Mouse (Mus musculus) liver, embryonic 14.5 days (tissue): ENCODE results near the gene Rapgefl1. TPM values are rescaled to one million over a fixed set of nuclear protein-coding genes. Genes with fewer than 3 reads are reported as not detected.

Experiments
- ATAC-seq: fragments of 200-750 bp; cut with Nextera tagmentation; 2 replicates; pipeline ENCODE4 v1.8.0; 2017; ENCODE audit warnings: moderate number of reproducible peaks, mild to moderate bottlenecking, moderate library complexity; ENCODE audit not compliant: insufficient read depth
- DNase-seq, 3 experiments: peaks; one replicate each; pipeline ENCODE4 v3.0.0-alpha.2; 2012 to 2013; ENCODE audit warnings: low read depth in 3 of 3, low spot score in 3 of 3
- H3K27ac ChIP-seq: fragments of 300-500 bp; sonication (generic); 2 replicates; pipeline ENCODE4 v1.5.1; 2014; ENCODE audit warnings: moderate library complexity, mild to moderate bottlenecking, control low read depth, inconsistent platforms
- H3K27me3 ChIP-seq: fragments of 300-500 bp; sonication (generic); 2 replicates; pipeline ENCODE4 v1.6.1; 2014; ENCODE audit warnings: mild to moderate bottlenecking, low read length, moderate library complexity; ENCODE audit not compliant: control insufficient read depth, insufficient read depth
- H3K36me3 ChIP-seq: fragments of 300-500 bp; sonication (generic); replicated peaks from 2 replicates; pipeline ENCODE4 v1.6.1; 2014; ENCODE audit warnings: low read depth; ENCODE audit not compliant: control insufficient read depth, insufficient read depth
- H3K4me1 ChIP-seq, 2 experiments: fragments of 200-500 bp in 1 of 2; fragments of 300-500 bp in 1 of 2; sonication (generic) in 1 of 2; replicated peaks; 2 replicates each; pipeline ENCODE4 v1.6.1; 2012 to 2014; ENCODE audit warnings: antibody characterized with exemption in 1 of 2, inconsistent platforms in 1 of 2, low read length in 1 of 2; ENCODE audit not compliant: control insufficient read depth in 2 of 2, insufficient read depth in 2 of 2
- H3K4me2 ChIP-seq: fragments of 300-500 bp; sonication (generic); 2 replicates; pipeline ENCODE4 v1.6.1; 2014; ENCODE audit warnings: low read depth, mild to moderate bottlenecking, control low read depth, moderate library complexity
- H3K4me3 ChIP-seq, 2 experiments: fragments of 200-500 bp in 1 of 2; fragments of 300-500 bp in 1 of 2; sonication (generic) in 1 of 2; 2 replicates each; pipeline ENCODE4 v1.5.1; 2012 to 2014; ENCODE audit warnings: low read depth in 2 of 2, low read length in 2 of 2, mild to moderate bottlenecking in 2 of 2, control low read depth in 1 of 2, inconsistent platforms in 1 of 2, moderate library complexity in 1 of 2; ENCODE audit not compliant: insufficient read depth in 1 of 2
- H3K9ac ChIP-seq: fragments of 300-500 bp; sonication (generic); replicated peaks from 2 replicates; pipeline ENCODE4 v1.6.1; 2014; ENCODE audit warnings: mild to moderate bottlenecking, control low read depth, moderate library complexity
- H3K9me3 ChIP-seq: fragments of 300-500 bp; sonication (generic); 2 replicates; pipeline ENCODE4 v1.6.1; 2016; ENCODE audit warnings: low read length, mixed read lengths; ENCODE audit not compliant: control insufficient read depth
- CTCF ChIP-seq: IDR thresholded peaks from 2 replicates; pipeline ENCODE4 v1.5.1; 2016; ENCODE audit warnings: antibody characterized with exemption, low read depth, control low read depth
- EP300 ChIP-seq: IDR thresholded peaks from 2 replicates; pipeline ENCODE4 v1.6.1; 2016; ENCODE audit warnings: antibody characterized with exemption, low read depth
- WGBS: fragments of 180-500 bp; shearing (Covaris S2); extraction: QIAGEN DNeasy Blood & Tissue Kit; methylation state at CpG from one replicate; pipeline ENCODE4 v1.1.7; 2014; ENCODE audit not compliant: insufficient replicate concordance; 5-methylcytosine and 5-hydroxymethylcytosine counted together
- polyA plus RNA-seq, 2 experiments: library from polyadenylated mRNA; depleted of rRNA in 1 of 2; stranded (reverse) in 1 of 2; unstranded in 1 of 2; fragments of >200 nt; fragmentation: Nextera tagmentation in 1 of 2; extraction: Ambion mirVana in 1 of 2; gene quantifications; 2 replicates each; pipeline versions ENCODE4 v1.2.1 to v1.2.3; 2012 to 2014

The Rapgefl1 gene
- polyA plus RNA-seq, 2 experiments, result 0.06 to 0.52 TPM

- H3K9ac ChIP-seq, result peak overlapping the region; percentile 98
- H3K36me3 ChIP-seq, result peaks cover 12% of the 10 kb centered on the region
- WGBS, result under 1% methylated on average over 26 of the region's 30 CpGs
- H3K27ac ChIP-seq, result peak overlapping the region; percentile 79
- TF ChIP-seq CTCF (peak; percentile 44), EP300 (no peak)
- H3K9me3 ChIP-seq, result no peaks in the 10 kb centered on the region
- peak overlapping the region; percentile 85 to 99 for H3K4me3 ChIP-seq
- H3K27me3 ChIP-seq, result no peaks in the 10 kb centered on the region
- H3K4me1 ChIP-seq, result peaks cover 19 to 28% of the 10 kb centered on the region in 2 experiments
- peak overlapping the region; percentile 95 for H3K4me2 ChIP-seq
- DNase-seq (peak in 1 of 3 experiments; percentile 56), ATAC-seq (peak; percentile 68)
Measured at GRCm38 (mm10) chr11:98794469-98795014, 42.0 kb upstream of the Rapgefl1 start.

GRCm38 (mm10) chr11:98795015-98795713, 41.4 kb upstream of the Rapgefl1 start, which contains the start of gene Msl1:
TSS of gene Msl1 (plus strand) at chr11:98795516.
- peak within 1 kb of the TSS; percentile 85 to 99 for H3K4me3 ChIP-seq
- no peaks in the 10 kb centered on the region for H3K9me3 ChIP-seq
- peak; percentile 78 for ATAC-seq
- H3K9ac ChIP-seq, result peak within 1 kb of the TSS; percentile 98
- DNase-seq, result peak; percentile 65 to 72 (median 69)
- H3K4me1 ChIP-seq, result peaks cover 15 to 24% of the 10 kb centered on the region in 2 experiments
- H3K36me3 ChIP-seq, result peaks cover 18% of the 10 kb centered on the region
- peak within 1 kb of the TSS; percentile 79 for H3K27ac ChIP-seq
- H3K27me3 ChIP-seq, result no peaks in the 10 kb centered on the region
- H3K4me2 ChIP-seq, result peak within 1 kb of the TSS; percentile 95
- TF ChIP-seq EP300 (no peak), CTCF (no peak)
- under 1% methylated on average over 78 of the region's 89 CpGs for WGBS

DNA sequence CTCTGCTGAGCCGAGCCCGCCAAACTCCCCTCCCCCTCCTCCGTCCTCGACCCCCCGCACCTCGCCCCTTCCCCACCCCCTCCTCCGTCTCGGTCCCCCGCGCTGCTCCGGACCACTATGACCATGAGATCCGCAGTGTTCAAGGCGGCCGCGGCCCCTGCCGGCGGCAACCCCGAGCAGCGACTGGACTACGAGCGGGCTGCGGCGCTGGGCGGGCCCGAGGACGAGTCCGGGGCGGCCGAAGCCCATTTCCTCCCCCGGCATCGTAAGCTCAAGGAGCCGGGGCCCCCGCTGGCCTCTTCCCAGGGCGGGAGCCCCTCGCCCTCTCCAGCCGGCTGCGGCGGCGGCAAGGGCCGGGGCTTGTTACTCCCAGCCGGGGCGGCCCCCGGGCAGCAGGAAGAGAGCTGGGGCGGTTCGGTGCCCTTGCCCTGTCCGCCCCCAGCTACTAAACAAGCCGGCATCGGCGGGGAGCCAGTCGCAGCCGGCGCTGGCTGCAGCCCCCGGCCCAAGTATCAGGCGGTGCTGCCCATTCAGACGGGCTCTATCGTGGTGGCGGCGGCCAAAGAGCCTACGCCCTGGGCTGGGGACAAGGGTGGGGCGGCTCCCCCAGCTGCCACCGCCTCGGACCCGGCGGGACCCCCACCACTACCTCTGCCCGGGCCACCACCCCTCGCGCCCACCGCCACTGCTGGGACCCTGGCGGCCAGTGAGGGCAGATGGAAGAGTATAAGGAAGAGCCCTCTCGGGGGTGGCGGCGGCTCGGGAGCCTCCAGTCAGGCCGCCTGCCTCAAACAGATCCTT, 40.7 kb upstream of the Rapgefl1 start:
- peak overlapping the region; percentile 85 to 99 for H3K4me3 ChIP-seq
- WGBS, result under 1% methylated on average over 68 of the region's 74 CpGs
- peak overlapping the region; percentile 79 for H3K27ac ChIP-seq
- H3K36me3 ChIP-seq, result peaks cover 23% of the 10 kb centered on the region
- H3K4me1 ChIP-seq, result peaks cover 15 to 21% of the 10 kb centered on the region in 2 experiments
- ATAC-seq (peak; percentile 64), DNase-seq (no peak)
- H3K27me3 ChIP-seq, result no peaks in the 10 kb centered on the region
- H3K9me3 ChIP-seq, result no peaks in the 10 kb centered on the region
- peak; percentile 40; the same call in 1 of the 2 replicates for TF ChIP-seq CTCF
- TF ChIP-seq EP300, result no peak
- H3K4me2 ChIP-seq, result peak overlapping the region; percentile 95
- peak overlapping the region; percentile 98 for H3K9ac ChIP-seq

DNA sequence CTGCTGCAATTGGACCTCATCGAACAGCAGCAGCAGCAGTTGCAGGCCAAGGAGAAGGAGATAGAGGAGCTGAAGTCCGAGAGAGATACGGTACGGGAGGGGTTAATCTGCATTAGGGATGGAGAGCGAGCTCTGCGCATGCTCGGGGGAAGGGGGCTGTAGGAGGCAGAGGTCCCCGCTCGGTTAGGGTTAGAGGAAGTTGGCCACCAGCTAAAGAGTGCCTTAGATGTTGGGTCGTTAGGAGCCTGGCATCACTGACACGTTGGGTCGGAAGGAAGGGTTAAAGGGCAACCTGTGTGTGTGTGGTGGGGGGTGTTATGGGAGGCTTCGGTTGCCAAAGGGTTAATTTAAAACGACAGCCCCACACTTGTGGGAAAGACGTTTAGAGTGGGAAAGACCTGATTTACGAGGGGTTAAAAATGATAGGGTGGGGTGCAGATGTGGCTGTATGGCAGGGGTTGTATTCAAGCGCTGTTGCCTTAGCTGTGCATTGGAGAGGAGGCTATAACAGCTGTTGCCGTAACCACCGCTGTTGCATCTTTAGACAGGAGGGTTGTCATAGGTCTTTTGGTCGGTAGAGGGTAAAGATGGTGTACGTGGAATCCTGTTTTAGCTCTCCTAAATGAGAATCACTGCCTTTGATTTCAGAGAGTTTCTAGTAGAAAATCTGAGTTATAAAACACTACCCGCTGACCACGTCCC, 39.9 kb upstream of the Rapgefl1 start:
- peaks cover 15 to 17% of the 10 kb centered on the region in 2 experiments for H3K4me1 ChIP-seq
- H3K4me3 ChIP-seq, result peak overlapping the region; percentile 85 to 99
- peak overlapping the region; percentile 98 for H3K9ac ChIP-seq
- ATAC-seq (peak; percentile 1; the same call in 1 of the 2 replicates), DNase-seq (no peak)
- no peaks in the 10 kb centered on the region for H3K27me3 ChIP-seq
- H3K4me2 ChIP-seq, result peak overlapping the region; percentile 95
- peak overlapping the region; percentile 79 for H3K27ac ChIP-seq
- 4% methylated on average over 23 of the region's 23 CpGs for WGBS
- H3K9me3 ChIP-seq, result no peaks in the 10 kb centered on the region
- TF ChIP-seq EP300 (no peak), CTCF (0 out of 2 replicates have a peak, but pooled peaks have one; percentile 1)
- peaks cover 27% of the 10 kb centered on the region for H3K36me3 ChIP-seq
